In genomic region chrX:48208519-48209185, GRCm38 (mm10) we compare ENCODE assay signal across 8 mouse cellular contexts. TPM values are rescaled to one million over a fixed set of nuclear protein-coding genes. Genes with fewer than 3 reads are reported as not detected.
A peak's percentile ranks its signal among the peaks of the same experiment; 100 is the strongest.
DNase-seq lines count a peak whose midpoint lies in the region; ATAC-seq and TF ChIP-seq lines count a peak whose summit lies in the region.

Gene Zdhhc9, minus strand, starts transcription at chrX:48208878.

- TF ChIP-seq CTCF in lung, postnatal 0 days (IDR thresholded peaks at IDR 0.05), result no peak

- H3K4me3 ChIP-seq in hindbrain, embryonic 10.5 days, result peak within 1 kb of the TSS; percentile 70
- peak within 1 kb of the TSS; percentile 58 for H3K4me3 ChIP-seq in lung, postnatal 0 days (ENCODE audit: low read depth, low read length)

- H3K9me3 ChIP-seq in hindbrain, embryonic 10.5 days, result no peaks in the 10 kb centered on the region
- no peaks in the 10 kb centered on the region for H3K9me3 ChIP-seq in lung, postnatal 0 days (ENCODE audit: low read length)

- DNase-seq in MEL-GATA-1-ER (ENCODE audit: extremely low read depth, low read depth), result peak; percentile 77
- DNase-seq in cerebellum, adult 8-10 months, result peak; percentile 85
- DNase-seq in hindbrain, embryonic 10.5 days (ENCODE audit: low spot score), result peak; percentile 87
- DNase-seq in layer of hippocampus, adult 9-11 months, result peak; percentile 88
- DNase-seq in lung, postnatal 0 days (ENCODE audit: low spot score), result peak; percentile 89
- DNase-seq in ovary, postnatal 14 days (ENCODE audit: low spot score), result peak; percentile 80
- DNase-seq in thymus, postnatal 14 days, result peak; percentile 92

- peak within 1 kb of the TSS; percentile 51 for H3K9ac ChIP-seq in lung, postnatal 0 days (replicated peaks; ENCODE audit: low read depth)

- H3K27me3 ChIP-seq in hindbrain, embryonic 10.5 days (ENCODE audit: insufficient read depth, poor library complexity, severe bottlenecking), result peaks cover 3% of the 10 kb centered on the region; the same call in 1 of the 2 replicates
- no peaks in the 10 kb centered on the region for H3K27me3 ChIP-seq in lung, postnatal 0 days (replicated peaks; ENCODE audit: insufficient read depth, low read length)

- peak; percentile 98 for ATAC-seq in frontal cortex, adult (ENCODE audit: low TSS enrichment)
- ATAC-seq in lung, postnatal 0 days, result peak; percentile 98

- peak within 1 kb of the TSS; percentile 86 for H3K27ac ChIP-seq in hindbrain, embryonic 10.5 days
- peak within 1 kb of the TSS; percentile 51 for H3K27ac ChIP-seq in lung, postnatal 0 days (ENCODE audit: low read length)

- WGBS in hindbrain, embryonic 10.5 days, result 21% methylated on average over 34 of the region's 34 CpGs
- WGBS in lung, postnatal 0 days, result 13% methylated on average over 28 of the region's 34 CpGs

- H3K4me1 ChIP-seq in hindbrain, embryonic 10.5 days (replicated peaks), result peaks cover 5% of the 10 kb centered on the region
- no peaks in the 10 kb centered on the region for H3K4me1 ChIP-seq in lung, postnatal 0 days (ENCODE audit: insufficient read depth, low read depth, low read length)

- no peaks in the 10 kb centered on the region for H3K36me3 ChIP-seq in hindbrain, embryonic 10.5 days
- H3K36me3 ChIP-seq in lung, postnatal 0 days (ENCODE audit: insufficient read depth, low read length), result no peaks in the 10 kb centered on the region

- peak within 1 kb of the TSS; percentile 61 for H3K4me2 ChIP-seq in lung, postnatal 0 days (replicated peaks; ENCODE audit: low read depth, low read length)

- no peak for TF ChIP-seq EP300 in lung, postnatal 0 days (IDR thresholded peaks at IDR 0.05)

RNA-seq across cellular contexts. Expression of gene Zdhhc9, which starts in this region (rescaled TPM):
- polyA plus RNA-seq in hindbrain, embryonic 10.5 days (2016; fragmentation: Nextera tagmentation; extraction: Ambion mirVana), result 2.7 and 3.9 TPM in 2 replicates
- polyA plus RNA-seq in lung, postnatal 0 days (2015; fragmentation: Nextera tagmentation; extraction: Ambion mirVana), result 3.9 and 4.2 TPM in 2 replicates

Comparison
In these comparisons a context has a peak if more than half of its experiments do, and no peak if none do; other contexts are left out.
1. Peak in every context shown above with its lines: DNase-seq, ATAC-seq, H3K4me3 ChIP-seq and H3K27ac ChIP-seq.